Mouse (Mus musculus) E14TG2a.4 (cell line): ENCODE results near the gene Gsc.

Experiments used
- H3K27me3 ChIP-seq: 2 replicates; pipeline ENCODE4 v1.6.1; 2014; ENCODE audit warnings: low read length, control low read depth; ENCODE audit not compliant: insufficient read depth
- H3K36me3 ChIP-seq: 2 replicates; pipeline ENCODE4 v1.6.1; 2014; ENCODE audit warnings: low read length, control low read depth; ENCODE audit not compliant: insufficient read depth
- H3K4me1 ChIP-seq: replicated peaks from 2 replicates; pipeline ENCODE4 v1.6.1; 2014; ENCODE audit warnings: low read depth, low read length, control low read depth
- H3K4me3 ChIP-seq: replicated peaks from 2 replicates; pipeline ENCODE4 v1.5.1; 2014; ENCODE audit warnings: mild to moderate bottlenecking, low read length
- H3K9me3 ChIP-seq: 2 replicates; pipeline ENCODE4 v1.6.1; 2014; ENCODE audit warnings: low read length, control low read depth
- CTCF ChIP-seq: conservative IDR thresholded peaks from 2 replicates; pipeline ENCODE4 v1.5.1; 2014; ENCODE audit warnings: low read length
- NANOG ChIP-seq: IDR thresholded peaks from 2 replicates; pipeline ENCODE4 v1.6.1; 2014; ENCODE audit warnings: borderline replicate concordance, low read length, mixed read lengths
- POU5F1 ChIP-seq: IDR thresholded peaks from 2 replicates; pipeline ENCODE4 v1.6.1; 2014; ENCODE audit warnings: low read length, borderline replicate concordance

The Gsc gene

DNA sequence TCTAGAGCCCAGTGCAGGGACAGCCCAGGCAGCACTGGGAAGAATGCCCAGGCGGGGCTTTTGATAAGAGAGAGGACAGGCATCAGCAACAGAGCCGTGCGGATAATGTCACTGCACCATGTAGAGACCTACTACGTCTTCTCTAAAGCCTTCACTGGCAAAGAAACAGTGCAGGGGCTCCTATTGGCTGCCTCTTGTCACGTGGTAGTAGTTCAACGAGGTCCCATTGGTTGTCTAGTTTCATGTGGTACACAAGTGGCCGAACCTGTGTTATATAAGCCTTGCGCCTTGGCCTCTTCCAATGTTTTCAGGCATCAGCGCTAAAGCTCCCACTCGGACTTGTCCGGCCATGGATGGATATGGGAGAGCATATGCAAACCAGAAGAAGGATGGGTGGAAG, 29.4 kb downstream of the Gsc start:
- no peaks in the 10 kb centered on the region for H3K27me3 ChIP-seq
- peaks cover 9% of the 10 kb centered on the region for H3K36me3 ChIP-seq
- peaks cover 53% of the 10 kb centered on the region for H3K9me3 ChIP-seq
- H3K4me3 ChIP-seq: no peak overlapping the region
- TF ChIP-seq NANOG (no peak), CTCF (no peak), POU5F1 (no peak)
- H3K4me1 ChIP-seq: peaks cover 30% of the 10 kb centered on the region

GRCm38 (mm10) chr12:104440087-104440760, 32.9 kb downstream of the Gsc start:
- H3K4me3 ChIP-seq: peak overlapping the region; percentile 57
- H3K27me3 ChIP-seq: no peaks in the 10 kb centered on the region
- peaks cover 17% of the 10 kb centered on the region for H3K4me1 ChIP-seq
- peaks cover 41% of the 10 kb centered on the region for H3K36me3 ChIP-seq
- H3K9me3 ChIP-seq: peaks cover 49% of the 10 kb centered on the region
- TF ChIP-seq CTCF: peak; percentile 99
- TF ChIP-seq POU5F1: no peak
- no peak for TF ChIP-seq NANOG

DNA sequence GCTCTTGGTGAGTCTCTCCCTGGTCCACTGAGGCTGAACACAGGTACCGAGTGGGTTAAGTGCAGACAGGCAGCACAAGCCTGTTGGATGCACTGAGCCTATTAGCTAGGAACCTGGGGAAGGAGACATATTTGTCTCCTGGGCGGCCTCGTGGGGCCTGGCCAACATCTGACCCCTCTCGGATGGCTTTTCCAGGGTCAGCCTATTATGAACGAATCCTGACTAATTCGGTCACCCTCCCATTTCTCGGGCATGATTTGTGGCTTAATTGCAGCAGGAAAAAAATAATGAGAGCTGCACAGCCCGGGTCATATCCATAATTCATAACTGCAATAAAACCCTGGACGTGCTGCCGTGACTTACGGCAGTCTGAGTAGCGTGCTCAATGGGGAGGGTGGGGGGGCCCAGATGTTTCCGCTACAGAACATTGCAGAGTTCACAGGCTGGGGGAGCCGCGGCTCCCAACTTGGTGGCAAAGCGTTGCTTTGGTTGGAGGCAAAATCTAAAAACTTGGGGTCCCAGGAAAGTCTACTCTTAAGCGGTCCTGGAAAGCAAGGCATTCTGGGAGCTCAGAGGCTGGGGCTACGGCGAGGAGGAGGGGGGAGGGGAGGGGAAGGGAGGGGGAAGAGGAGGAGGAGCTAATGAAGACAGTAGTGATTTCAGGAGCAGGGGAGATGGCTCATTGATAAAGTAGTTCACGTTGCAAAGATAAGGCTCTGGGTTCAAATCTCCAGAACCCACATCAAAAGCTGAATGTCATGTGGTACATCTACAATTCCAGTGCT, 39.0 kb downstream of the Gsc start:
- Histone ChIP-seq H3K36me3 (peaks cover 49% of the 10 kb centered on the region), H3K27me3 (no peaks in the 10 kb centered on the region), H3K9me3 (peaks cover 48% of the 10 kb centered on the region), H3K4me3 (peak overlapping the region; percentile 74), H3K4me1 (peaks cover 15% of the 10 kb centered on the region)
- TF ChIP-seq POU5F1 (no peak), NANOG (no peak), CTCF (no peak)

- Histone ChIP-seq H3K36me3 (peaks cover 40% of the 10 kb centered on the region), H3K27me3 (no peaks in the 10 kb centered on the region), H3K4me3 (peak overlapping the region; percentile 74), H3K4me1 (peaks cover 15% of the 10 kb centered on the region), H3K9me3 (peaks cover 40% of the 10 kb centered on the region)
- peak; percentile 89 for TF ChIP-seq NANOG
- TF ChIP-seq CTCF: no peak
Measured at GRCm38 (mm10) chr12:104433214-104433613, 39.9 kb downstream of the Gsc start.

DNA sequence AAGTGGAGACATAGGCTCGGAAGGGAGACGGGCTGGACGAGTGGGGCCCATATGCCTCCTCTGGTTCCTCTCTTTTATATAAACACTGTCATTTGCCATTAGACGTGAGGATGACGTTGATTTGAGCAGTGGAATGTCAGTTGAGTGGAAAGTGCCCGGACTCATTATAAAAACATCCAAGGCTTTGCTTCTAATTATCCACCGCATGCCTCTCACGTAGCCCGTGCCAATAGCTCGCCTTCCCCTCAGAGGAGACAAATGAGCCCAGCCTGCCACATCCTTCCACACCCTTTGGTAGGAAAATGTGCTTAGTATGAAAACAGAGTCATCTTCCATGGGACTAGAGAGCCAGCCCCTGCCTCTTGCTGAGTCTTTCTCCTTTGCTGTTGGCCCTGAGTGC, 41.8 kb downstream of the Gsc start:
- no peaks in the 10 kb centered on the region for H3K27me3 ChIP-seq
- H3K36me3 ChIP-seq: peaks cover 24% of the 10 kb centered on the region
- peaks cover 24% of the 10 kb centered on the region for H3K9me3 ChIP-seq
- TF ChIP-seq NANOG (no peak), POU5F1 (no peak), CTCF (no peak)
- peaks cover 15% of the 10 kb centered on the region for H3K4me1 ChIP-seq
- no peak overlapping the region for H3K4me3 ChIP-seq

- no peak for TF ChIP-seq NANOG
- TF ChIP-seq POU5F1: no peak
- peak; percentile 82 for TF ChIP-seq CTCF
- Histone ChIP-seq H3K9me3 (peaks cover 5% of the 10 kb centered on the region), H3K27me3 (no peaks in the 10 kb centered on the region), H3K4me1 (peaks cover 13% of the 10 kb centered on the region), H3K4me3 (no peak overlapping the region), H3K36me3 (0 out of 2 replicates have a peak, but pooled peaks cover 5% of the 10 kb centered on the region)
Measured at GRCm38 (mm10) chr12:104426915-104427314, 46.2 kb downstream of the Gsc start.

DNA sequence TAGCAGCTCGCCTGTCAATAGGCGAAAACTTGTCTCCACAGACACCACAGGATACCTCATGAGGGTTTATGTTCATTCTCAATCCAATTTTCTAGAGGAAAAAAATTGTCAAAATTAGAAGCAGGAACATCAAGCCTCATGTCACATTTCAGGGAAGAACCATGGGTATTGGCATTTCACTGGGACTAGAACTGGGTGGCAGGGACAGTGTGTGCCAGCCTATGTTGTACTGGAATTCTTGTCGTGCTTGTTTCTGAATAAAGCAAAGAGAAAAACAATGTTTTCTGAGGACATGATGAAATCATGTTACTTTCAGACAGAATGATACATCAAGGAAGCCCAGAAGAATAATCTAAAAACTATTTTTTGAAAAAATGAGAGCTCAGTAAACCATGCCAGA, 47.5 kb downstream of the Gsc start:
- H3K36me3 ChIP-seq: no peaks in the 10 kb centered on the region
- peaks cover 13% of the 10 kb centered on the region for H3K4me1 ChIP-seq
- no peak for TF ChIP-seq POU5F1
- no peak for TF ChIP-seq NANOG
- TF ChIP-seq CTCF: no peak
- H3K9me3 ChIP-seq: peaks cover 4% of the 10 kb centered on the region; the same call in 1 of the 2 replicates
- no peaks in the 10 kb centered on the region for H3K27me3 ChIP-seq
- no peak overlapping the region for H3K4me3 ChIP-seq

GRCm38 (mm10) chr12:104422615-104423392, 50.3 kb downstream of the Gsc start:
- Histone ChIP-seq H3K36me3 (no peaks in the 10 kb centered on the region), H3K9me3 (peaks cover 7% of the 10 kb centered on the region; the same call in 1 of the 2 replicates)

More at GRCm38 (mm10) chr12:104422615-104423392, 50.3 kb downstream of the Gsc start:
- Histone ChIP-seq H3K4me3 (no peak overlapping the region), H3K27me3 (no peaks in the 10 kb centered on the region), H3K4me1 (peaks cover 26% of the 10 kb centered on the region)
- TF ChIP-seq CTCF: no peak
- no peak for TF ChIP-seq NANOG
- no peak for TF ChIP-seq POU5F1
